Comparison of ENCODE assay signal across 8 mouse cellular contexts in the genomic region with DNA sequence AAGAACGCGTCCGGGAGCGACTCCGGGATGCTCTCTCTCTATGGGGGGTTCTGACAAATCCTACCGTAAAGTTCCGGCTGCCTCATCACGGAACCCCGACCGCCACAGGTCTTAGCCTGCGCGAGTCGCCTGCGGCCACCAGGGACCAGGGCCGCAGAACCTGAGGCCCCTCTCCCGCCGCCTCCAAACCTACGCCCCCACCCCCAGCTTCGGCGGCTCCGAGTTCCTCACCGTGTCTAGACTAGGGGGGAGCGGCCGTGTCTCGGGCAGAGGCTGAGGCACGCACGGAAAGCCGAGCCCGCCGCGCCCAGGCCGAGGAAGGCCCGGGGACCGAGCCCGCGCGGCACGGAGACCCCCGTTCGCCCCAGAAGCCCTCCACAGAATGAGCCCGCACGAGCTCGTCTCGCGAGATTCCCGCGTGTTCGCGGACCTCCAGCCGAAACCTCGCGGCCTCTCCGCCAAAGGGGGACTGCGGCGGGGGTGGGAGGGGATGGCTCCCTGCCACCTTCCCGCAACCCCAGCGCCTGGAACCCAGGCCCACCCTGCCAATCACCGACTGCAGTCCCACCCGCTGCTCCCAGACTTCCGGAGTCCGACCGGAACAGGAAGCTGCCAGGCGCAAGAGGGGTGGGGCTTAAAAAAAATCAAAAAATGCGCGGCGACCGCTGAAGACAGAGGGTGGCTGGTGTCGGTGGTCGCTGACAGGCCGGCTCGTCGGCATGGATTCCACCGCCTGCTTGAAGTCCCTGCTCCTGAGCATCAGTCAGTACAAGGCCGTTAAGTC. TPM values are rescaled to one million over a fixed set of nuclear protein-coding genes. Genes with fewer than 3 reads are reported as not detected.
DNase-seq lines count a peak whose midpoint lies in the region; ATAC-seq lines count a peak whose summit lies in the region.

Dzip3 (minus strand) TSS at position 607 of the 784 bp plus-strand sequence.
Cip2a (plus strand) TSS at position 627 of the 784 bp plus-strand sequence.

- peak within 1 kb of the TSS; percentile 85 for H3K4me2 ChIP-seq in heart, embryonic 16.5 days (ENCODE audit: low read depth, low read length)
- H3K4me2 ChIP-seq in liver, embryonic 15.5 days = peak within 1 kb of the TSS; percentile 78
- H3K4me2 ChIP-seq in neural tube, embryonic 12.5 days (replicated peaks) = peak within 1 kb of the TSS; percentile 86

- WGBS in forebrain, embryonic 10.5 days = under 1% methylated on average over 74 of the region's 74 CpGs
- WGBS in heart, embryonic 16.5 days = 0% methylated on average over 74 of the region's 74 CpGs
- under 1% methylated on average over 74 of the region's 74 CpGs for WGBS in liver, embryonic 15.5 days (ENCODE audit: insufficient replicate concordance)
- under 1% methylated on average over 74 of the region's 74 CpGs for WGBS in neural tube, embryonic 12.5 days

- DNase-seq in c-Kit-negative CD71-positive TER-119-positive erythroid progenitor cells, embryonic 14.5 days (ENCODE audit: low read depth, low spot score) = peak; percentile 65
- peak; percentile 95 for DNase-seq in forebrain, embryonic 10.5 days (ENCODE audit: extremely low spot score, low spot score)
- DNase-seq in kidney, postnatal 36 days = peak; percentile 87 to 91
- DNase-seq in telencephalon, adult 2 months (ENCODE audit: low read depth, low spot score) = peak; percentile 88

- ATAC-seq in CD4-positive, CD25-positive, alpha-beta regulatory T cell, adult 4 months = peak; percentile 68
- peak; percentile 98 for ATAC-seq in heart, embryonic 16.5 days (replicated peaks; ENCODE audit: extremely low read depth, insufficient read depth, low FRiP score)
- ATAC-seq in liver, embryonic 15.5 days (ENCODE audit: insufficient read depth) = peak; percentile 97
- ATAC-seq in neural tube, embryonic 12.5 days (ENCODE audit: low FRiP score, low read depth) = peak; percentile 99

- peaks cover 43% of the 10 kb centered on the region for H3K36me3 ChIP-seq in forebrain, embryonic 10.5 days (replicated peaks)
- peaks cover 6% of the 10 kb centered on the region; the same call in 1 of the 2 replicates for H3K36me3 ChIP-seq in heart, embryonic 16.5 days (ENCODE audit: control insufficient read depth, insufficient read depth)
- peaks cover 9% of the 10 kb centered on the region for H3K36me3 ChIP-seq in liver, embryonic 15.5 days (replicated peaks)
- no peaks in the 10 kb centered on the region; the same call in 1 of the 2 replicates for H3K36me3 ChIP-seq in neural tube, embryonic 12.5 days

- H3K27me3 ChIP-seq in forebrain, embryonic 10.5 days (ENCODE audit: poor library complexity, severe bottlenecking) = no peaks in the 10 kb centered on the region
- H3K27me3 ChIP-seq in heart, embryonic 16.5 days (ENCODE audit: control insufficient read depth, insufficient read depth, low read length) = no peaks in the 10 kb centered on the region
- H3K27me3 ChIP-seq in liver, embryonic 15.5 days = no peaks in the 10 kb centered on the region
- no peaks in the 10 kb centered on the region for H3K27me3 ChIP-seq in neural tube, embryonic 12.5 days (replicated peaks)

- peaks cover 25% of the 10 kb centered on the region for H3K4me1 ChIP-seq in forebrain, embryonic 10.5 days
- H3K4me1 ChIP-seq in heart, embryonic 16.5 days (ENCODE audit: control insufficient read depth, insufficient read depth, low read length) = peaks cover 10% of the 10 kb centered on the region
- peaks cover 19% of the 10 kb centered on the region for H3K4me1 ChIP-seq in liver, embryonic 15.5 days (replicated peaks)
- H3K4me1 ChIP-seq in neural tube, embryonic 12.5 days = peaks cover 12% of the 10 kb centered on the region

- no peaks in the 10 kb centered on the region; the same call in 1 of the 2 replicates for H3K9me3 ChIP-seq in forebrain, embryonic 10.5 days
- no peaks in the 10 kb centered on the region for H3K9me3 ChIP-seq in heart, embryonic 16.5 days (replicated peaks; ENCODE audit: control insufficient read depth, low read length)
- H3K9me3 ChIP-seq in liver, embryonic 15.5 days (replicated peaks) = no peaks in the 10 kb centered on the region
- H3K9me3 ChIP-seq in neural tube, embryonic 12.5 days = no peaks in the 10 kb centered on the region

- peak within 1 kb of the TSS; percentile 82 for H3K4me3 ChIP-seq in forebrain, embryonic 10.5 days
- H3K4me3 ChIP-seq in heart, embryonic 16.5 days (ENCODE audit: low read length) = peak within 1 kb of the TSS; percentile 81
- H3K4me3 ChIP-seq in liver, embryonic 15.5 days (replicated peaks) = peak within 1 kb of the TSS; percentile 97
- peak within 1 kb of the TSS; percentile 87 for H3K4me3 ChIP-seq in neural tube, embryonic 12.5 days

- H3K9ac ChIP-seq in heart, embryonic 16.5 days (ENCODE audit: low read length) = peak within 1 kb of the TSS; percentile 94
- H3K9ac ChIP-seq in liver, embryonic 15.5 days = peak within 1 kb of the TSS; percentile 93
- H3K9ac ChIP-seq in neural tube, embryonic 12.5 days = peak within 1 kb of the TSS; percentile 94

- H3K27ac ChIP-seq in forebrain, embryonic 10.5 days = peak within 1 kb of the TSS; percentile 99
- H3K27ac ChIP-seq in heart, embryonic 16.5 days (ENCODE audit: low read length) = peak within 1 kb of the TSS; percentile 91
- H3K27ac ChIP-seq in liver, embryonic 15.5 days (replicated peaks) = peak within 1 kb of the TSS; percentile 88
- peak within 1 kb of the TSS; percentile 92 for H3K27ac ChIP-seq in neural tube, embryonic 12.5 days

RNA-seq across cellular contexts. Expression of gene Dzip3, which starts in this region (rescaled TPM):
- 1 to 10 TPM; 5.4 to 5.6 TPM for polyA plus RNA-seq in CD4-positive, CD25-positive, alpha-beta regulatory T cell, adult 4 months (2017; shearing (Covaris generic))
- polyA plus RNA-seq in forebrain, embryonic 10.5 days (2016; fragmentation: Nextera tagmentation; extraction: Ambion mirVana) = 36.0 and 40.0 TPM in 2 replicates
- 13.8 and 14.7 TPM in 2 replicates for polyA plus RNA-seq in heart, embryonic 16.5 days (2015; fragmentation: Nextera tagmentation; extraction: Ambion mirVana)
- 4.4 and 4.9 TPM in 2 replicates for polyA plus RNA-seq in liver, embryonic 15.5 days (2015; fragmentation: Nextera tagmentation; extraction: Ambion mirVana)
- 44.2 and 48.3 TPM in 2 replicates for polyA plus RNA-seq in neural tube, embryonic 12.5 days (2016; fragmentation: Nextera tagmentation; extraction: Ambion mirVana)

RNA-seq across cellular contexts. Expression of gene Cip2a, which starts in this region (rescaled TPM):
- polyA plus RNA-seq in CD4-positive, CD25-positive, alpha-beta regulatory T cell, adult 4 months (2017; shearing (Covaris generic)) = 1 to 10 TPM; 4.5 to 5.5 TPM
- polyA plus RNA-seq in forebrain, embryonic 10.5 days (2016; fragmentation: Nextera tagmentation; extraction: Ambion mirVana) = 49.4 and 50.7 TPM in 2 replicates
- 22.1 and 22.4 TPM in 2 replicates for polyA plus RNA-seq in heart, embryonic 16.5 days (2015; fragmentation: Nextera tagmentation; extraction: Ambion mirVana)
- 16.4 and 17.5 TPM in 2 replicates for polyA plus RNA-seq in liver, embryonic 15.5 days (2015; fragmentation: Nextera tagmentation; extraction: Ambion mirVana)
- 20.9 and 24.6 TPM in 2 replicates for polyA plus RNA-seq in neural tube, embryonic 12.5 days (2016; fragmentation: Nextera tagmentation; extraction: Ambion mirVana)

Comparison
In these comparisons a context has a peak if more than half of its experiments do, and no peak if none do; other contexts are left out.
1. Peak in every context shown above with its lines: DNase-seq, ATAC-seq, H3K4me3 ChIP-seq and H3K27ac ChIP-seq.